Mouse (Mus musculus): ENCODE data around the gene A430078G23Rik.
A peak's percentile ranks its signal among the peaks of the same experiment; 100 is the strongest.

Gene A430078G23Rik

GRCm38 (mm10) chr8:3414639-3415190, 61.5 kb downstream of the A430078G23Rik start:
- DNase-seq, result no peak

DNA sequence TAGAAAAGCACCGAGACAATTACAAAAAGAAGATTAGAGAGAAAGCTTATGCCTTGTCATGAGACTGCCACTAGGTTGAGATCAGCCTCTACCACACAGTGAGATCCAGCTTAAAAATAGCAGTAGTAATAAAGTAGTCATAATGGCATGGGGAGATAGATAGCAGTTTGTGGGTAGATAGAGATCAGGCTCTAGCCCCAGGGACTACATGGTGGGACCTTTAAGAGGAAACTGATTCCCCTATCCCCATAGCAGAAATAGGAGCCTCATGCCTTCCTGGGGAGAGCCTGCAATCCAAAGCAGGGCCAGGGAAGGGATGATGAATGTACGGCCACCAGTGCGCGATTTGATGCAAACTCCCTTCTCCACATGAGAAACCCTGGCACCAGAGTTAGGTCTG, 62.0 kb downstream of the A430078G23Rik start:
- DNase-seq, result no peak

- no peak for DNase-seq
Measured at GRCm38 (mm10) chr8:3415661-3416060, 62.4 kb downstream of the A430078G23Rik start.

DNA sequence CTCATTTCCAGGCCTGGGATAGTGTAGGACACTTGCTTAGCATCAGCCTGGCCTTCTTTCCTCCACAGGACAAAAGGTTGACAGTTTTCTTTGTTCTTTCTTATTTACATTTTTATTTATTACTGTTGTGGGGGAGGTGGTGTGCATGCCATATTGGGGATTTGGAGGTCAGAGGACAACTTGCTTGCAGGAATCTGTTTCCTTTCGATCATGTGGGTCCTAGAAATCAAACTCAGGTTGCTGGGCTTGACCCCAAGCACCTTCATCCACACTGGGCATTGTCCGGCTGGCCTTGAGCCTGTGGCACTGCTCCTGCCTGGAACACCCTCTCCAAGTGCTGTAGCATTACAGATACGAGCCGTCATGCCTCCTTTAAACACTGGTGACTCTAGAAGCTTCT, 63.6 kb downstream of the A430078G23Rik start:
- DNase-seq, result no peak

- DNase-seq, result no peak
Measured at GRCm38 (mm10) chr8:3417455-3417854, 64.2 kb downstream of the A430078G23Rik start.

DNA sequence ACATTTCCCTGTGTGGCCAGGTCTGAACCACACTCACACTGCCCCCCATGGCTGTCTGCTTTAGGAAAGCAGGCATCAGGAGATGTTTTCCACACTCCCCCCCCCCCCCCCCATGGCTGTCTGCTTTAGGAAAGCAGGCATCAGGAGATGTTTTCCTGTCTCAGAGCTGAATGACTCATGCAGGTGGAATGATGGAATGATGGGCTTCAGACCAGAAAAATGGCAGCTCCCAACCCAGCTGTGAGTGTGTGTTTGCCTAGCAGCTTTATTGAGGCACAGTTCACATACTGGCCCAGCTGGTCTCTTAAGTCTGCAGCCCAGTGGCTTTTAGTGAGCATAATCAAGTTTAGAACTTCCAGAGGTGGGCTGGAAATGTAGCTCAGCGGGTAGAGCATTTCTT, 64.9 kb downstream of the A430078G23Rik start:
- DNase-seq, result no peak

DNA sequence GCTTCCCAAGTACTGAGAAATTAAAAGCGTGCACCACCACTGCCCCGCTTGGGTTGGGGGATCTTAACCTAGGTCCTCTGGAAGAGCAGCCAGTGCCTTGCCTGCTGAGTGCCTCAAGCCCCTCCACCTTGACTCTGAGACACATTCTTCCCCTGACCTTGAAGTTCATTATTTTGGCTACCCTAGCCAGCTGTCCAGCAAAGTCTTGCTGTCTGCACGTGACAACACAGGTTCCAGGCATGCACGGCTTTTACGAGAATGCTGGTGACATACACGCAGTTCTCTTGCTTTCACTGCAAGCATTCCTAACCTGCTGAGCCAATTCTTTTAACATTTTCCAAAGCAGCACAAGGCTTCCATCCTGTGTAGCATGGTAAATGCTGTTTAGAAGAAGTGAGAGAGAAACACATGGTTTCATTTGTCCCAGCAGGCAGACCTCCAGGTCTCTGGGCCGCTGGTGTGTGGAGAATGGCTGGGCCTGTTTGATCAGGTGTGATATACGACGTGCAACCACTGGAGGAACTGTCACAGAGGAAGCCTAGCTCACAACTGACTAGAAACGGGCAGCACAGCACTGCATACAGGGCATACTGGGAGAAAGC, 67.0 kb downstream of the A430078G23Rik start:
- DNase-seq, result no peak

DNA sequence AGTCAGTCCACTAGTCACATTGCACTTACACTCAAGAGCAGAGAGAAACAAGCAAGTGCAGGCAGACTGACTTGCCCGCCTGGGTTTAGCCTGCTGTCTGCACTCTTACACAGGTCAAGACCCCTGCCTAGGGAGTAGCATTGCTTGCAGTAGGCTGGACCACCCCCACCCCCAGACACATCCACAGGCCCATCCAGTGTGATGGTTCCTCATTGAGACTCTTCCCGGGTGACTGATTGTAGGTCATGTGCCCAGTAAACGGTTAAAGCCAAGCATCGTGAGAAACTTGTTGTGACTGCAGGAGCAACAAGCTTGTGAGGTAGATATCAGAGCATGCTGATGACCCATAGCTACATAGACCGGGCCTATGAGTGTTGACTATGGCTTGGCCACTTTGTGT, 68.3 kb downstream of the A430078G23Rik start:
- no peak for DNase-seq

- no peak for DNase-seq
Measured at GRCm38 (mm10) chr8:3425217-3425616, 72.0 kb downstream of the A430078G23Rik start.

DNA sequence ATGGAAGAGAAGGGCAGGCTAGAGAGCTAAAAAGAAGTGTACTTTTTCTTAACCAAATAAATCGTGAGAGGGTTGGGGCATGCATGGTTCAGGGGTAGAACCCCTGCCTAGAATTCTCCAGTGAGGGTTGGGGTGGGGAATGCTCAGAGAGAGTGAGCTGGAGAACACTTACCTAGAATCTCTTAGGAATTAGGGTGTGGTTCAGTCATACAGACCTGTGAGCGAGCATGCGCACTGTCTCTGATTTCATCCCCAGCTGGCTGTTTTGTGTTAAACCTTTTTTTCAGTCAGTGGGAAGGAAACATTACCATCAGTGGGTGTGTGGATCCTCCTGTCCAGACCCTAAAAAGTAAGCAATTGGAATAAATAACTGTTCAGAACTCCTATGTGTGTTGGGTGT, 73.0 kb downstream of the A430078G23Rik start:
- no peak for DNase-seq

DNA sequence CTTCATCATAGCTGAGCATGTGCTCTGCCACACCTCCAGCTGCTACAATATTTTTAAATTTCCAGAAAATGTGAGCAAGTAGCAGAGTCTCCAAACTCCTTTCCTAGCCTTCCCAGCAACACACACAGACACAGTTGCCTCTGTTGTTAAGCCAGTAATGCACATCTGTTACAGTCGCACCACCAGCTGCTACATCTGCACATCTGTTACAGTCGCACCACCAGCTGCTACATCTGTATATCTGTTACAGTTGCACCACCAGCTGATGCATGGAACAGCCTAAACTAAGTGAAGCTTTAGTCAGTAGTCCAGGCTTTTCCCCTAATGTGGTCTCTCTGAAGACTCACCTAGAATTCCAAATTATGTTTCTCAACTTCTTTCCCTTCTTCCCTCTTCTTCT, 75.2 kb downstream of the A430078G23Rik start:
- no peak for DNase-seq

DNA sequence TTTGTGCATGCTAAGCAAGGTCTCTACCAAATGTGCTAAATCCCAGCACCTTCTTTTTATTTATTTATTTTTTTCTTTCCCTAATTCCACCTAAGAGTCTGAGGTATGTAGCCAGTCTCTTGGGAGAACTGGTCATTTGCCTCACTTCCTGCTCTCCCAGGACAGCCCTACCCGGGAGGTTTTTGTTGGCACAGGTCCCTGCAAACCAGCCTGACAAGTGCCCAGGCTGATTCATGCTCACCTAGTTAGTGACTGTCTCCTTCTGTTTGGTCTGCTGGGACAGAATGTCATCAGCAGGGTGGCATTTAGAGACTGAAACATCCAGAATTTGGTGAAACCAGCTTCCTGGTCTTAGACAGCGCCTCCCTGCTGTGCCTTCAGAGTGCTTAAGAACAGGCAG, 76.8 kb downstream of the A430078G23Rik start:
- no peak for DNase-seq

- DNase-seq, result no peak
Measured at GRCm38 (mm10) chr8:3431113-3431512, 77.9 kb downstream of the A430078G23Rik start.

- no peak for DNase-seq
Measured at GRCm38 (mm10) chr8:3436492-3436891, 83.3 kb downstream of the A430078G23Rik start.

DNA sequence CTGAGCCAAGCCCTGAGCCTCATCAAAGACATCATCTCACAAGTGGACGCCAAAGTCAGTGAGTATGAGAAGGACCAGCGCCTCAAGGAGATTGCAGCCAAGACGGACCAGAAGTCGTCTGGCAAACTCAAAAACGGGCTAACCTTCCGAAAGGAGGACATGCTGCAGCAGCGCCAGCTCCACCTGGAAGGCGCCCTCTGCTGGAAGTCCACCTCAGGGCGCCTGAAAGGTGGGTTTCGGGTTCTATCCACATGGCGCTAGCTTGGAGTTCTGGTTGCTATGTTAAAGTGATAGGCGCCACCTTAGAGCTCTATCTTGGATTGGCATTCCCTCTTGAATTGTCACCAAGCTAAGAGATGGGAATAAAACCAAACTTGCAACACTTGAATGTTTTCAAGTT, 86.3 kb downstream of the A430078G23Rik start:
- DNase-seq, result peak; percentile 36
